Mouse (Mus musculus) thymus, adult 18-20 months (tissue): ENCODE data around the gene Ifnz.
"Not testable (repeated sequence)": the region's sequence is repeated elsewhere in the genome, so short reads cannot be mapped to it uniquely, and the experiment has no call there.

ENCODE experiments used
- DNase-seq, 2 experiments: peaks; one replicate each; pipeline ENCODE4 v3.0.0; 2022; ENCODE audit warnings: mixed read lengths in 2 of 2

Ifnz gene

GRCm38 (mm10) chr4:88788402-88788801 lies 6.5 kb downstream of the Ifnz start, which contains the start of gene Gm13277:
Gene Gm13277 (plus strand): TSS chr4:88788632.
- peak; percentile 44 to 53 for DNase-seq

GRCm38 (mm10) chr4:88791250-88791649 lies 9.3 kb downstream of the Ifnz start, which contains the start of gene Gm13278:
Gene Gm13278 (plus strand): TSS chr4:88791550.
- not testable (repeated sequence) for DNase-seq

- DNase-seq = peak; percentile 70 to 78
Measured at GRCm38 (mm10) chr4:88793936-88794675, 12.2 kb downstream of the Ifnz start, which contains the start of gene Gm13275. Gene Gm13275 (plus strand): TSS chr4:88794487.

- DNase-seq = not testable (repeated sequence)
Measured at GRCm38 (mm10) chr4:88797097-88797496, 15.2 kb downstream of the Ifnz start, which contains the start of gene Gm13279. Gene Gm13279 (plus strand): TSS chr4:88797397.

DNA sequence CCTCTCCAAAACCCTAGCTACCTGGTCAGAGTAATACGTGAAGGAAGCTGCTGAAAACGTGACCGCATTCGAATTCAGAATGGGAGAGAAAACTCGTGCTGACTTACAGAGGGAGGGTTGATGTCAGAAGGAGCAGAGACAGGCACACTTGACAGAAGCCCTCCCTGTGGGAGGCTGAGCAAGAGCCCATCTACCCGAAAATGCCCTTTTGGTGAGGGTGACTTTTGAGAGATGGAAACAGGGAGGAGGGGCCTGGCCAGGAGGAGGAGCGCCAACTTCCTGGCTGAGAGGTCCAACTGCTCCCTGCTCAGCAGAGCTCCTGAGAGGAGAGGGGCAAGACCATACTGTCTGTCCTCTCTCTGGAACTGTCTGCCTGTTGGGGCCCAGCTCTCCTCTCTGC lies 17.4 kb downstream of the Ifnz start, which contains the start of gene Gm13285:
Gene Gm13285, plus strand, starts transcription at position 301 of the 400 bp plus-strand sequence.
- DNase-seq = not testable (repeated sequence)

GRCm38 (mm10) chr4:88802954-88803353 lies 21.0 kb downstream of the Ifnz start, which contains the start of gene Gm13287:
Gene Gm13287 (plus strand): TSS chr4:88803254.
- DNase-seq = not testable (repeated sequence)

- not testable (repeated sequence) for DNase-seq
Measured at GRCm38 (mm10) chr4:88805231-88805630, 23.3 kb downstream of the Ifnz start, which contains the start of gene Gm13288. Gene Gm13288 (plus strand): TSS chr4:88805531.

DNA sequence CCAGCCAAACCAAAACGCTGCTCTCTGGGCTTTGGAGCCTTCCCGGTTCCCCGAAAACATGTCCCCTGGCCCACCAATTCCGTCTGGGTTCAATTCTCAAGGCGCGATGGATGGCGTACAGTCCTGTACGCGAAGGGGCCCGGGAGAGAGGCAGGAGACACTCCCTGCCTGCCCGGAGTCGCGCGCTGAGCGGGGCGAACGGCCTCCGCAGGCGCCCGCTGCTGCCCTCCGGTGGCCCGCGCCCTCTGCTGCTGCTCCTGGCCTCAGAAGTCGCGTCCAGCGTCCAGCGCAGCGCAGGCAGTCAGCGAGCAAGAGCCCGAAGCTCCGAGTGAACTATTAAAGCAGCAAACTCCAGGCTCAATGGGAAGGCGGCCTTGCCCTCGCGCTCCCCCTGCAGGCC lies 23.8 kb downstream of the Ifnz start:
- DNase-seq = not testable (repeated sequence)

DNA sequence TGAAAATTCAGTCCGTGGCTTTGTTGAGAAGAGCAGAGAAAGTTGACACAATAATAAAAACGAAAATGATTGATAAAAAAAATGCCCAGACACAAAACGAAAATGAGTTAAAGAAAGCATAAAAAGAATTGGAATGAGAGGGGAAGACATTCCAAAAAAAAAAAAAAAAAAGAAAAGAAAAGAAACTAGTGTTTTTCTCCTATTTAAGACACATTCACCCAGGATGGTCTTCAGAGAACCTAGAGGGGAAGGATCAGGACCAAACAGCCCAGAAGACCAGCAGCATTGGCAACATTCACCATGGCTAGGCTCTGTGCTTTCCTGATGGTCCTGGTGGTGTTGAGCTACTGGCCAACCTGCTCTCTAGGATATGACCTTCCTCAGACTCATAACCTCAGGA lies 34.0 kb downstream of the Ifnz start, which contains the start of gene Ifna7:
Gene Ifna7, plus strand, starts transcription at position 301 of the 400 bp plus-strand sequence.
- DNase-seq = no peak

- no peak for DNase-seq
Measured at GRCm38 (mm10) chr4:88819659-88820058, 37.7 kb downstream of the Ifnz start, which contains the start of gene Ifna11. Gene Ifna11 (plus strand): TSS chr4:88819959.

- no peak for DNase-seq
Measured at GRCm38 (mm10) chr4:88822995-88823394, 41.1 kb downstream of the Ifnz start.

DNA sequence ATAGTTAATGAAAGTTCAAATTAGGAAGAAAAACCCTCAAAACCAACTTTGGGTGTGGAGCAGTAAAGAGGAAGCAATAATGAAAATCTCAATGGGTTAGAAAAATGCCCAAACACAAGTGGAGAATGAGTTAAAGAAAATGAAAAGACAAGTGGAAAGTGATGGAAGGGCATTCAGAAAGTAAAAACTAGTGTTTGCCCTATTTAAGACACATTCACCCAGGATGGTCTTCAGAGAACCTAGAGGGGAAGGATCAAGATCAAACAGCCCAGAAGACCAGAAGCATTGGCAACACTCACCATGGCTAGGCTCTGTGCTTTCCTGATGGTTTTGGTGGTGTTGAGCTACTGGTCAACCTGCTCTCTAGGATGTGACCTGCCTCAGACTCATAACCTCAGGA lies 45.2 kb downstream of the Ifnz start, which contains the start of gene Ifna6:
Gene Ifna6, plus strand, starts transcription at position 301 of the 400 bp plus-strand sequence.
- not testable (repeated sequence) for DNase-seq

GRCm38 (mm10) chr4:88830523-88830922 lies 48.6 kb downstream of the Ifnz start:
- DNase-seq = no peak
